Mouse (Mus musculus) MEL (cell line): ENCODE measurements around the gene Nf1. TPM values are rescaled to one million over a fixed set of nuclear protein-coding genes. Genes with fewer than 3 reads are reported as not detected.
A peak's percentile ranks its signal among the peaks of the same experiment; 100 is the strongest.

Experiments used
- DNase-seq: peaks from one replicate; pipeline ENCODE4 v3.0.0; 2011; ENCODE audit warnings: low read depth, low spot score
- H3K27ac ChIP-seq: 2 replicates; pipeline ENCODE4 v1.5.1; 2012; ENCODE audit warnings: low read depth, mild to moderate bottlenecking, control low read depth, low read length, moderate library complexity; ENCODE audit not compliant: control insufficient read depth
- H3K27me3 ChIP-seq, 2 experiments: fragments of 150-350 bp in 1 of 2; sonication (generic) in 1 of 2; 2 replicates each; pipeline ENCODE4 v1.6.1; 2012; ENCODE audit warnings: low read length in 2 of 2, mild to moderate bottlenecking in 2 of 2, improper control_type of control experiment in 1 of 2, moderate library complexity in 1 of 2; ENCODE audit not compliant: insufficient read depth in 2 of 2, control insufficient read depth in 1 of 2
- H3K36me3 ChIP-seq, 2 experiments: 2 replicates each; pipeline ENCODE4 v1.6.1; 2012 to 2014; ENCODE audit warnings: low read length in 2 of 2, improper control_type of control experiment in 1 of 2, inconsistent platforms in 1 of 2, mild to moderate bottlenecking in 1 of 2; ENCODE audit not compliant: insufficient read depth in 2 of 2, control insufficient read depth in 1 of 2
- H3K4me1 ChIP-seq, 2 experiments: fragments of 150-350 bp in 1 of 2; sonication (generic) in 1 of 2; 2 replicates each; pipeline ENCODE4 v1.6.1; 2012; ENCODE audit warnings: low read length in 2 of 2, improper control_type of control experiment in 1 of 2, mild to moderate bottlenecking in 1 of 2; ENCODE audit not compliant: insufficient read depth in 2 of 2, control insufficient read depth in 1 of 2
- H3K4me3 ChIP-seq, 2 experiments: fragments of 150-350 bp in 1 of 2; sonication (generic) in 1 of 2; 2 replicates each; pipeline ENCODE4 v1.5.1; 2012; ENCODE audit warnings: low read depth in 2 of 2, low read length in 2 of 2, mild to moderate bottlenecking in 2 of 2, moderate library complexity in 2 of 2, control low read depth in 1 of 2, improper control_type of control experiment in 1 of 2; ENCODE audit not compliant: control insufficient read depth in 1 of 2, insufficient read depth in 1 of 2
- H3K79me2 ChIP-seq: 2 replicates; pipeline ENCODE4 v1.6.1; 2012; ENCODE audit warnings: mild to moderate bottlenecking, low read length, moderate library complexity; ENCODE audit not compliant: control insufficient read depth, poor library complexity, insufficient read depth
- H3K9ac ChIP-seq: 2 replicates; pipeline ENCODE4 v1.6.1; 2012; ENCODE audit warnings: low read depth, mild to moderate bottlenecking, control low read depth, low read length, moderate library complexity; ENCODE audit not compliant: control insufficient read depth, poor library complexity, severe bottlenecking
- H3K9me3 ChIP-seq: fragments of 150-350 bp; sonication (generic); replicated peaks from 2 replicates; pipeline ENCODE4 v1.6.1; 2012; ENCODE audit warnings: mild to moderate bottlenecking, low read length, improper control_type of control experiment, moderate library complexity; ENCODE audit not compliant: insufficient read depth
- BHLHE40 ChIP-seq: IDR thresholded peaks from 2 replicates; pipeline ENCODE4 v1.6.1; 2012; ENCODE audit warnings: low read depth, mild to moderate bottlenecking, inconsistent platforms, low read length, improper control_type of control experiment, borderline replicate concordance
- CHD2 ChIP-seq: IDR thresholded peaks from 2 replicates; pipeline ENCODE4 v1.6.1; 2011; ENCODE audit warnings: low read length, improper control_type of control experiment
- CTCF ChIP-seq, 3 experiments: IDR thresholded peaks in 2 of 3; conservative IDR thresholded peaks in 1 of 3; 2 replicates each; pipeline ENCODE4 v1.5.1; 2011 to 2012; ENCODE audit warnings: low read length in 3 of 3, low read depth in 2 of 3, mild to moderate bottlenecking in 2 of 3, improper control_type of control experiment in 1 of 3, inconsistent platforms in 1 of 3, mixed read lengths in 1 of 3, moderate library complexity in 1 of 3; ENCODE audit not compliant: control insufficient read depth in 1 of 3, insufficient read depth in 1 of 3, poor library complexity in 1 of 3, severe bottlenecking in 1 of 3
- E2F4 ChIP-seq: IDR thresholded peaks from 2 replicates; pipeline ENCODE4 v1.6.1; 2011; ENCODE audit warnings: low read depth, low read length, improper control_type of control experiment, borderline replicate concordance
- GATA1 ChIP-seq: IDR thresholded peaks from 2 replicates; pipeline ENCODE4 v1.6.1; 2011; ENCODE audit warnings: low read depth, low read length, improper control_type of control experiment
- HCFC1 ChIP-seq: IDR thresholded peaks from 2 replicates; pipeline ENCODE4 v1.6.1; 2012; ENCODE audit warnings: low read depth, mild to moderate bottlenecking, inconsistent platforms, low read length, improper control_type of control experiment, moderate library complexity
- KAT2A ChIP-seq: conservative IDR thresholded peaks from 2 replicates; pipeline ENCODE4 v1.6.1; 2012; ENCODE audit warnings: low read depth, low read length, improper control_type of control experiment, inconsistent platforms
- MAZ ChIP-seq: IDR thresholded peaks from 2 replicates; pipeline ENCODE4 v1.6.1; 2012; ENCODE audit warnings: low read depth, mild to moderate bottlenecking, inconsistent platforms, low read length, improper control_type of control experiment
- MXI1 ChIP-seq: IDR thresholded peaks from 2 replicates; pipeline ENCODE4 v1.6.1; 2011; ENCODE audit warnings: mild to moderate bottlenecking, low read depth, low read length, improper control_type of control experiment
- MYB ChIP-seq: IDR thresholded peaks from 2 replicates; pipeline ENCODE4 v1.6.1; 2011; ENCODE audit warnings: mild to moderate bottlenecking, low read depth, low read length, improper control_type of control experiment
- POLR2A ChIP-seq, 2 experiments: IDR thresholded peaks; 2 replicates each; pipeline ENCODE4 v1.6.1; 2011 to 2012; ENCODE audit warnings: low read length in 2 of 2, mild to moderate bottlenecking in 2 of 2, control low read depth in 1 of 2, improper control_type of control experiment in 1 of 2, low read depth in 1 of 2, moderate library complexity in 1 of 2; ENCODE audit not compliant: control insufficient read depth in 1 of 2, insufficient read depth in 1 of 2, poor library complexity in 1 of 2
- POLR2AphosphoS2 ChIP-seq: IDR thresholded peaks from 2 replicates; pipeline ENCODE4 v1.6.1; 2011; ENCODE audit warnings: low read length, improper control_type of control experiment
- POLR2AphosphoS5 ChIP-seq: IDR thresholded peaks from 2 replicates; pipeline ENCODE4 v1.6.1; 2012; ENCODE audit warnings: low read depth, borderline replicate concordance, mild to moderate bottlenecking, inconsistent platforms, low read length, moderate library complexity, mixed read lengths
- RAD21 ChIP-seq: IDR thresholded peaks from 2 replicates; pipeline ENCODE4 v1.6.1; 2011; ENCODE audit warnings: mild to moderate bottlenecking, low read depth, low read length, improper control_type of control experiment
- RCOR1 ChIP-seq: IDR thresholded peaks from 2 replicates; pipeline ENCODE4 v1.6.1; 2012; ENCODE audit warnings: low read depth, mild to moderate bottlenecking, inconsistent platforms, low read length, improper control_type of control experiment
- SIN3A ChIP-seq: IDR thresholded peaks from 2 replicates; pipeline ENCODE4 v1.6.1; 2012; ENCODE audit warnings: low read length, improper control_type of control experiment, inconsistent platforms
- SMC3 ChIP-seq: IDR thresholded peaks from 2 replicates; pipeline ENCODE4 v1.6.1; 2011; ENCODE audit warnings: low read depth, low read length, improper control_type of control experiment
- TBP ChIP-seq: IDR thresholded peaks from 2 replicates; pipeline ENCODE4 v1.8.0; 2011; ENCODE audit warnings: low read depth, low read length, improper control_type of control experiment
- TCF12 ChIP-seq: IDR thresholded peaks from 2 replicates; pipeline ENCODE4 v1.6.1; 2014; ENCODE audit warnings: low read depth, mild to moderate bottlenecking, inconsistent platforms, low read length, improper control_type of control experiment, moderate library complexity
- UBTF ChIP-seq: IDR thresholded peaks from 2 replicates; pipeline ENCODE4 v1.6.1; 2012; ENCODE audit warnings: low read depth, mild to moderate bottlenecking, inconsistent platforms, low read length, improper control_type of control experiment, moderate library complexity, borderline replicate concordance; ENCODE audit not compliant: insufficient read depth
- USF2 ChIP-seq, 2 experiments: IDR thresholded peaks; 2 replicates each; pipeline ENCODE4 v1.6.1; 2011 to 2012; ENCODE audit warnings: improper control_type of control experiment in 2 of 2, low read length in 2 of 2, borderline replicate concordance in 1 of 2, inconsistent platforms in 1 of 2, low read depth in 1 of 2, mild to moderate bottlenecking in 1 of 2; ENCODE audit not compliant: insufficient read depth in 1 of 2
- ZC3H11A ChIP-seq: IDR thresholded peaks from 2 replicates; pipeline ENCODE4 v1.6.1; 2012; ENCODE audit warnings: low read depth, mild to moderate bottlenecking, inconsistent platforms, low read length, improper control_type of control experiment
- polyA plus RNA-seq, 2 experiments: library from polyadenylated mRNA; stranded (reverse) in 1 of 2; unstranded in 1 of 2; fragments of >175 nt in 1 of 2; fragments of >200 nt in 1 of 2; gene quantifications; 2 replicates each; pipeline versions ENCODE4 v1.2.1 to v1.2.4; 2012; ENCODE audit warnings: low replicate concordance in 2 of 2, low read depth in 1 of 2; ENCODE audit not compliant: insufficient read length in 2 of 2, insufficient read depth in 1 of 2, missing spikeins in 1 of 2
- total RNA-seq: library from RNA; depleted of rRNA; stranded (reverse); fragments of 300-350 nt; gene quantifications from 2 replicates; pipeline ENCODE4 v1.2.3, GENCODE M21; 2012

Nf1 gene
- total and polyA plus RNA-seq, 3 experiments: 13.2 to 108 (median 20.3) TPM

DNA sequence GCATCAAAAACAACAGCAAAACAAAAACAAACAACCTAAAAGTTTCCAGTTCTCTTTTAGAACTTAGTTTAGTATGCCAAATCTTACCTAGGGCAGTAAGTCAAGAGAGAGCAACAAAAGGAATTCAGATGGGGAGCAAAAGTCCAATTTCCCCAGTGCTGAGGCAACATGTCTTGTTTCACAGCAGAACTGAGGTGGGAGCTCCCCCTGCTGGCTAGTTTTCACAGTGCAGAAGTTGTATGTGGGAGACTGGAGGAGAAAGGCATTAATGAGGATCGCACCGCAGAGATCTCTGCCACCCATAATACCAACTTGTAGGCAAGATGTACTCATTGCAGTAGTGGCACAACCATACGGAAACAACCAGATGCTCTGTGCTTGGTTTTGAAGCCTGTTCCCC is 58.8 kb downstream of the Nf1 start:
- DNase-seq: peak; percentile 92
- Histone ChIP-seq H3K9me3 (no peaks in the 10 kb centered on the region), H3K36me3 (peaks cover 0 to 7% of the 10 kb centered on the region in 2 experiments; a peak in 2 of 4 replicates), H3K27me3 (no peaks in the 10 kb centered on the region), H3K79me2 (no peaks in the 10 kb centered on the region), H3K27ac (no peak overlapping the region), H3K9ac (no peak overlapping the region), H3K4me3 (no peak overlapping the region), H3K4me1 (no peaks in the 10 kb centered on the region)
- no peak for TF ChIP-seq POLR2AphosphoS2
- no peak for TF ChIP-seq TBP
- TF ChIP-seq CTCF (IDR thresholded peaks at IDR 0.05 in 2 of 3, conservative IDR thresholded peaks at IDR 0.05 in 1 of 3; ENCODE audit: control insufficient read depth in 1 of 3, insufficient read depth in 1 of 3, low read depth in 2 of 3, low read length in 3 of 3, poor library complexity in 1 of 3, severe bottlenecking in 1 of 3): peak; percentile 95 to 97 (median 97)
- TF ChIP-seq ZC3H11A: peak; percentile 87
- TF ChIP-seq SMC3: peak; percentile 93
- TF ChIP-seq CHD2: no peak
- TF ChIP-seq RAD21: peak; percentile 94
- no peak for TF ChIP-seq GATA1

DNA sequence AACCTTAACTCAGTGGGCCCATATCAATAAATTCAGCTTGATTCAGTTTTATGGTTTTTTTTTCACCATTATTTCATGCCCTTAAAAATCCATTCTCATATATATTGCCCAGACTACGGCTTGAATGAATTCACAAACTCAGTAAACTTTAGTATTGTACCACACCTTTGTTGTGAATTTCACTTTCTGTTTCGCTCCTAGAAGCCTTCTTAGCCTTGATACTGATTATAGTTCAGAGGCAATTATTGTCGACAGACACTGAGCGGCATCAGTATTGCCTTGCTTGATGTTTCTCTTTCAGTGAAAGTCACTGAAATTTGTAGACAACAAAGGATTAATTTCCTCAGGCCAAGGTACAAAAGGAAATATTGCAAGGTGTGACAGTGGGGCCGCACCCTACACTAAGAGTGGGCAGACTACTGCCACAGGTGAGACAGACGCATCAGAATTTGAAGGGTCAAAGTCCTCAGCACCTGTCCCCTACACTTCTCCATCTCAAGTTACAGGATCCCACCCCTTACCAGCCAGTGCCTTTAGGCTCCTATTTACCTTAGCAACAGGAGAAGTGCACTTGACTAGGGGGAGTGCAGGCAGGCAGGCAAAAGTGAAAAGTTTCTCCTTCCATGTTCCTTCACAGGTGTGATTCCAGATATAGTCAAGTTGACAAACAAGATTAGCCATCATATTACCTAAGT is 64.3 kb downstream of the Nf1 start:
- TF ChIP-seq SIN3A (no peak), RCOR1 (no peak), BHLHE40 (no peak), MXI1 (no peak), POLR2AphosphoS2 (no peak), KAT2A (no peak), MAZ (no peak), MYB (no peak), POLR2A (IDR thresholded peaks at IDR 0.05; ENCODE audit: control insufficient read depth in 1 of 2, insufficient read depth in 1 of 2, low read depth in 1 of 2, low read length in 2 of 2, poor library complexity in 1 of 2) (no peak), TCF12 (no peak), CTCF (IDR thresholded peaks at IDR 0.05 in 2 of 3, conservative IDR thresholded peaks at IDR 0.05 in 1 of 3; ENCODE audit: control insufficient read depth in 1 of 3, insufficient read depth in 1 of 3, low read depth in 2 of 3, low read length in 3 of 3, poor library complexity in 1 of 3, severe bottlenecking in 1 of 3) (no peak), UBTF (no peak), E2F4 (no peak), GATA1 (no peak), HCFC1 (no peak), USF2 (IDR thresholded peaks at IDR 0.05; ENCODE audit: borderline replicate concordance in 1 of 2, insufficient read depth in 1 of 2, low read depth in 1 of 2, low read length in 2 of 2) (no peak), POLR2AphosphoS5 (no peak), TBP (no peak)
- no peaks in the 10 kb centered on the region for H3K9me3 ChIP-seq
- no peaks in the 10 kb centered on the region for H3K79me2 ChIP-seq
- DNase-seq: no peak
- no peak overlapping the region for H3K27ac ChIP-seq
- H3K4me3 ChIP-seq: no peak overlapping the region
- H3K27me3 ChIP-seq: no peaks in the 10 kb centered on the region
- no peaks in the 10 kb centered on the region; a peak in 1 of 4 replicates for H3K36me3 ChIP-seq
- no peaks in the 10 kb centered on the region for H3K4me1 ChIP-seq
- H3K9ac ChIP-seq: no peak overlapping the region
